Mouse (Mus musculus): ENCODE data around the gene Fam166a. TPM values are rescaled to one million over a fixed set of nuclear protein-coding genes. Genes with fewer than 3 reads are reported as not detected.
A peak's percentile ranks its signal among the peaks of the same experiment; 100 is the strongest.
"Not testable (repeated sequence)": the region's sequence is repeated elsewhere in the genome, so short reads cannot be mapped to it uniquely, and the experiment has no call there.

Gene Fam166a
- polyA plus RNA-seq, 1 experiment from 2014 or later, result 0.70 TPM

DNA sequence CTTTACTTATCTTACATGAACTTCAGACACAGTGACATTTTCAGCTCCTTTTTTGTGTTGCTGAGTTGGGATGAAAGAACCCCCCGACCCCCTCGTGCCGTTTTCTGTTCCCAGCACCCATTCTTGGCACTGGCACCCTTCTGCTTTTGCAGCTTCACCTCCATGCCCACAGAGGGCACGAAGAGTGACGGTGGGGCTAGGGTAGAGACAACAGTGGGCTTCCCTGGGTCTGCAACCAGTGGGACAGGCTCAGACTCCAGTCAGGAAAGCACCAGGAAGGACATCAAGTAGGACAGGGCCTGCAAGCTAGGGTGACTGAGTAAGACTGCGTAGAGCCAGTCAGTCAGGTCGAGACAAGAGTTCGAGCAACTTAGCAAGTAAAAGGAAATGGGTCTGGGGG lies 21.8 kb downstream of the Fam166a start:
- Histone ChIP-seq H3K4me1 (replicated peaks) (peaks cover 37% of the 10 kb centered on the region), H3K27me3 (peaks cover 4% of the 10 kb centered on the region; the same call in 1 of the 2 replicates), H3K9me3 (no peaks in the 10 kb centered on the region), H3K9ac (no peak overlapping the region), H3K27ac (replicated peaks) (peak overlapping the region; percentile 72), H3K36me3 (no peaks in the 10 kb centered on the region; the same call in 1 of the 2 replicates), H3K4me2 (peak overlapping the region; percentile 92), H3K4me3 (peak overlapping the region; percentile 61)
- 54% methylated on average over 8 of the region's 8 CpGs for WGBS
- peak; percentile 23 for ATAC-seq (ENCODE audit: low FRiP score, low read depth)

DNA sequence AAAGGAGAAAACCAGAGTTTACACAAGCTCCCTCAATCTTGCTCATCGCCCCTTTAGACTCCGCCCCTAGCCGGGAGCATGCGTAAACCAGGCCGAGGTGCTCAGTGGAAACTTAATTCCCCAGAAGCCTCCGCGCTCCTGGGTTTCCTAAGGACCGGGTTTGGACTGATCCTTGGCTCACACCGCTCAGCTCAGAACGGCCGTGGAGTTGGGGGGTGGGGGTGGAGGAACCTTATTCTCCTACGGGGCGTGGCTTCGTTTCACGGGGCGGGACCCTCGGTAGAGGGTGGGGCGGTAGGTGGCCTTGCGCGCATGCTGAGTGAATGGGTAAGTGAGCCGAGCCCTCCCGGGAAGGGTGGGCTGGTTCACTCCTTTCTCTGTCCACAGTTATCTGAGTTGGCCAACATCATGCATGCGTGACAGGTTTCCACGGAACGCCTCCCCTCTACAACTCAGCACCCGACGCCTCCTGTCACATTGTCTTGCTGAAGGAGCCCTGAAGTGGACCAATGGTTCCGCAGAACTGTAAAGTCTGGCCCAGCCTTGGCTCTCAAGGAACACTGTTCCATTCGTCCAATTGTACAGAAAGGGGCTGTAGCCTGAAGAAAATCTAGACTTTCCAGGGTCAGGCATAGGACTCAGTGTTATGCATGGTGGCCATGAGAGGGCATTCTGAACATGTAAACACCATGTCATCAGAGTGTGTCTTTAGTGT lies 22.3 kb downstream of the Fam166a start:
- no peaks in the 10 kb centered on the region for H3K9me3 ChIP-seq
- no peaks in the 10 kb centered on the region; the same call in 1 of the 2 replicates for H3K36me3 ChIP-seq
- ATAC-seq (ENCODE audit: low FRiP score, low read depth), result peak; percentile 83

DNA sequence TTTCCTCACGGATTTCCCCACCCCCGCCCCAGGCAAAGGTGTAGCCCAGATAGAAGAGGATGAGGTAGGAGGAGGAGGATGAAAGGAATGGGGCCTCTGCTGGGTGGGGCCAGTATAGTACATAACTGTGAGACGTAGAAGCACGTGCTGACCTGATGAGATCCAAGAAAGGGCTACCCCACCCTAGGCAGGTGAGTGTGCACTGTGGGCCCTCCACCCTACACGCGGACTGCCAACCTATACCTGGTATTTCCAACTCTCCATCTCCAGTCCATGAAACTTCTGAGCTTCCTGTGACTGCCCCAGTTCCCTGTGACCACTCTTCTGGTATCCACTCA lies 22.9 kb downstream of the Fam166a start:
- peaks cover 37% of the 10 kb centered on the region for H3K4me1 ChIP-seq (replicated peaks)
- ATAC-seq (ENCODE audit: low FRiP score, low read depth), result peak; percentile 32
- peak overlapping the region; percentile 61 for H3K4me3 ChIP-seq
- no peaks in the 10 kb centered on the region for H3K9me3 ChIP-seq
- H3K9ac ChIP-seq, result peak overlapping the region; percentile 81
- H3K36me3 ChIP-seq, result no peaks in the 10 kb centered on the region; the same call in 1 of the 2 replicates
- peak overlapping the region; percentile 72 for H3K27ac ChIP-seq (replicated peaks)
- 12% methylated on average over 6 of the region's 6 CpGs for WGBS
- H3K27me3 ChIP-seq, result peaks cover 4% of the 10 kb centered on the region; the same call in 1 of the 2 replicates
- peak overlapping the region; percentile 92 for H3K4me2 ChIP-seq

More for the DNA sequence above, 22.3 kb downstream of the Fam166a start:
- H3K4me3 ChIP-seq, result peak overlapping the region; percentile 61
- H3K4me2 ChIP-seq, result peak overlapping the region; percentile 92
- H3K27me3 ChIP-seq, result peaks cover 4% of the 10 kb centered on the region; the same call in 1 of the 2 replicates
- WGBS, result 1% methylated on average over 29 of the region's 29 CpGs
- H3K27ac ChIP-seq (replicated peaks), result peak overlapping the region; percentile 72
- H3K9ac ChIP-seq, result peak overlapping the region; percentile 24
- peaks cover 37% of the 10 kb centered on the region for H3K4me1 ChIP-seq (replicated peaks)

DNA sequence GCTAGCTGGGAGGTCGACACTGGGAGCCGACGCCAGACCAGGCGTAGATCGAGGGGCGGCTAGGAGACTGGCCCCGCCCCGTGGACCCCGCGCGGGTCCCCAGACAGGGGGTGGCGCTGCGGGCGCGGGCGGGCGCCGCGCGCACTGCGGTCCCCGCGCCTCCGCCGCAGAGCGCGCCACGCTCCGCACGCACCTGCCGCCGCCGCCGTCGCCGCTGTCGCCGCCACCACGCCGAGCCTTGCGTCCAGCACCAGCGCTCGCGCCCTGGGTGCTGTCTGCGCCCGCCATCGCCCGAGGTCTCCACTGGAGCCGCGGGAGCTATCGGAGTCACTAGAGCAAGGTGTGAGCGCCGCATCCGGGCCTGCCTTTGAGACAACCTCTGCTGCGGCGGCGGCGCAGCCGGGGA lies 23.6 kb downstream of the Fam166a start, which contains the start of the genes Rnf208 and Cysrt1:
Gene Rnf208, plus strand, starts transcription at position 155 of the 406 bp plus-strand sequence.
Gene Cysrt1, minus strand, starts transcription at position 352 of the 406 bp plus-strand sequence.
- peak within 1 kb of the TSS; percentile 72 for H3K27ac ChIP-seq (replicated peaks)
- H3K9ac ChIP-seq, result peak within 1 kb of the TSS; percentile 81
- 0% methylated on average over 40 of the region's 59 CpGs for WGBS
- no peaks in the 10 kb centered on the region for H3K9me3 ChIP-seq
- peak; percentile 65 for ATAC-seq (ENCODE audit: low FRiP score, low read depth)
- H3K36me3 ChIP-seq, result no peaks in the 10 kb centered on the region; the same call in 1 of the 2 replicates
- peak within 1 kb of the TSS; percentile 61 for H3K4me3 ChIP-seq
- H3K4me2 ChIP-seq, result peak within 1 kb of the TSS; percentile 92
- H3K27me3 ChIP-seq, result peaks cover 4% of the 10 kb centered on the region; the same call in 1 of the 2 replicates
- peaks cover 37% of the 10 kb centered on the region for H3K4me1 ChIP-seq (replicated peaks)

DNA sequence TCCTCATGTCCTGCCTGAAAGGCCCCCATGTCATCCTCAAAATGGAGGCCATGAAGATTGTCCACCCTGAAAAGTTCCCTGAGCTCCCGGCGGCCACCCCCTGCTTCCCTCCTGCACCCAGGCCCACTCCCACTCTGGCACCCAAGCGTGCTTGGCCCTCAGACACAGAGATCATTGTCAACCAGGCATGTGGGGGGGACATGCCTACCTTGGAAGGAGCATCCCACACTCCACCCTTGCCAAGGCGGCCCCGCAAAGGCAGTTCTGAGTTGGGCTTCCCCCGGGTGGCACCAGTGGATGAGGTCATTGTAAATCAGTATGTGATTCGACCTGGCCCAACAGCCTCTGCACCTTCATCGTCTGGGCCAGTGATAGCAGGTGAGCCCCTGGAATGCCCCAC lies 24.8 kb downstream of the Fam166a start:
- Histone ChIP-seq H3K9ac (peak overlapping the region; percentile 81), H3K36me3 (no peaks in the 10 kb centered on the region; the same call in 1 of the 2 replicates), H3K27ac (replicated peaks) (no peak overlapping the region), H3K4me3 (peak overlapping the region; percentile 61), H3K9me3 (no peaks in the 10 kb centered on the region), H3K4me1 (replicated peaks) (peaks cover 37% of the 10 kb centered on the region), H3K27me3 (no peaks in the 10 kb centered on the region), H3K4me2 (peak overlapping the region; percentile 92)
- no peak for ATAC-seq (ENCODE audit: low FRiP score, low read depth)
- 83% methylated on average over 8 of the region's 8 CpGs for WGBS

DNA sequence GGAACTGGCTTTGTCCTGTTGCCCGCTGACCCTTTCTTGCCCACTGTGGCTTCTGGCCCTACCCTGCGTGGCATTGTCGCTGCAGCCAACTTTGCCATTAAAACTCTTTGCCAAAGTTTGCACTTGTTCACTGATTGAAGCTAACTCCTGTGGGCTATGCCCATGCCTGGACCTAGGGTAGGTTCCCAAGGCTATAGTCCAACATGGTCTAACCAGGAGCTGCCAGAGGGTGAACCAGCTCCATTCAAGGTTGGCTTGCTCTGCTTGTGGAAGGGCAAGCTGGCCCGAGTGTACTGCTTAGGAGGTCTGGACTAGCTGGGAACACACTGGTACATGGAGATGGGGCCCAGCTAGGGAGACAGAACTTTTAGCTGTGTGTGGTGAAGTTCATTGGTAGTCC lies 25.6 kb downstream of the Fam166a start:
- Histone ChIP-seq H3K4me1 (replicated peaks) (peaks cover 37% of the 10 kb centered on the region), H3K27ac (replicated peaks) (no peak overlapping the region), H3K9ac (no peak overlapping the region), H3K9me3 (no peaks in the 10 kb centered on the region), H3K36me3 (no peaks in the 10 kb centered on the region; the same call in 1 of the 2 replicates), H3K4me3 (no peak overlapping the region), H3K4me2 (0 out of 2 replicates have a peak overlapping the region, but pooled peaks have one; percentile 92), H3K27me3 (no peaks in the 10 kb centered on the region)
- 90% methylated on average over 4 of the region's 4 CpGs for WGBS
- no peak for ATAC-seq (ENCODE audit: low FRiP score, low read depth)

DNA sequence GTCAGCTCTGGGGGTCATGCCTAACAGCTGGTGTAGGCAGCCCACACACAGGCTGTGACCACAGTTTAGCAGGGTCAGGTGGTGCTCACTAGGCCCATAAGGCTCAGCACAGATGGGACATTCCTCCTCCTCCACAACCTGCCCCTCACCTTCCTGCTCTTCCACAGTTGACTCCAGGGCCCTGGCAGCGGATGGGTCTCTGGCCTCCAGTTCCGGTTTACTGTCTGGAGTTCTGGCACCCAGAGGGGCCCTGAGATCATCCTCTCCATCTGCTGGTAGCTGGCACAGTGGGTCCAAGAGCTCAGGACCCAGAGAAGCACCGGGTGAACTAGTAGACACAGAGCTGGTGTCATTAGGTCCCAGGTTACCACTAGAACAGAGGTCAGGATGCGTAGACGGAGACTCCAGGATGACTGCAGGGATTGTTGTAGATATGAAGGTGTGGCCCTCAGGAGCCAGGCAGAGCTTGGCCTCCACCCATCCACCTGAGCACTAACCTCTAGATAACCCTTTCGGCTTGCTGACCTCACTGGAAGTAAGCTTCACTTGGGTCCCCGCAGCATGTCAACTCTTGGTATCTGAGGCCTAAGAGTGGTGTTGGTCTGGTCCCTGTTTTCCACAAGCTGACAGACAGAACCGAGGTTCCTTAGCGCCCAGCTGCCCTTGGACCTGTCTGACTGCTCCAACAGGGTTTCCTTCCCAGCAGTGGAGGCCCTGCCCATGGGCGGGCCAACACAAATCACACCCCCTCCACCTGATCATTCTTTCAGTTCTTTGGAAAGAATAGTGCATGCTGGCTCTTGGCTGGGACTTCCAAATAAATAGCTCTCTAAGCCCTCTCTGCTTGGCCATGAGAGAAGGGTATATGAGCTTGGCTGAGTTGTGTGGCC lies 27.9 kb downstream of the Fam166a start, which contains the start of gene AL732309.1:
Gene AL732309.1, minus strand, starts transcription at position 681 of the 890 bp plus-strand sequence.
- peaks cover 8% of the 10 kb centered on the region; the same call in 1 of the 2 replicates for H3K36me3 ChIP-seq
- no peak for ATAC-seq (ENCODE audit: low FRiP score, low read depth)
- 92% methylated on average over 10 of the region's 10 CpGs for WGBS
- no peak within 1 kb of the TSS for H3K27ac ChIP-seq (replicated peaks)
- H3K4me1 ChIP-seq (replicated peaks), result peaks cover 24% of the 10 kb centered on the region
- no peak within 1 kb of the TSS for H3K4me3 ChIP-seq
- H3K4me2 ChIP-seq, result no peak within 1 kb of the TSS
- H3K27me3 ChIP-seq, result no peaks in the 10 kb centered on the region
- no peaks in the 10 kb centered on the region for H3K9me3 ChIP-seq
- no peak within 1 kb of the TSS for H3K9ac ChIP-seq

DNA sequence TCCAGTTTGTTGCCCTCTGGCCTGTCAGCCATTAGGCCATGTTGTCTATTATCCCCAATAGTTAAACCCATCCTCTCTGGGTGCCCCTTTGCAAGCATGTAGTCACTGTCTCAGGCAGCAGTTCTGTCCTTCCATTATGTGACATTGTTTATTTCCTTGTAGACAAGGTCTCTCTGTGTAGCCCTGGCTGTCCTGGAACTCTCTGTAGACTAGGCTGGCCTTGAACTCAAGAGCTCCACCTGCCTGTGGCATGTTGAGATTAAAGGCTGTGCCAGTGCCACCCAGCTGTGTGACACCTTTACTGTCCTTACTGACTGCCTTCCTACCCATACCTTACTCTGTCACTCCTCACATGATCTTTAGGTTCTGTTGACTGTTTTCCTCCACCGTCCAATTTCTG lies 33.8 kb downstream of the Fam166a start:
- WGBS, result 93% methylated on average over 1 of the region's 1 CpGs
- 0 out of 2 replicates have a peak, but pooled peaks cover 10% of the 10 kb centered on the region for H3K36me3 ChIP-seq
- H3K4me2 ChIP-seq, result no peak overlapping the region

DNA sequence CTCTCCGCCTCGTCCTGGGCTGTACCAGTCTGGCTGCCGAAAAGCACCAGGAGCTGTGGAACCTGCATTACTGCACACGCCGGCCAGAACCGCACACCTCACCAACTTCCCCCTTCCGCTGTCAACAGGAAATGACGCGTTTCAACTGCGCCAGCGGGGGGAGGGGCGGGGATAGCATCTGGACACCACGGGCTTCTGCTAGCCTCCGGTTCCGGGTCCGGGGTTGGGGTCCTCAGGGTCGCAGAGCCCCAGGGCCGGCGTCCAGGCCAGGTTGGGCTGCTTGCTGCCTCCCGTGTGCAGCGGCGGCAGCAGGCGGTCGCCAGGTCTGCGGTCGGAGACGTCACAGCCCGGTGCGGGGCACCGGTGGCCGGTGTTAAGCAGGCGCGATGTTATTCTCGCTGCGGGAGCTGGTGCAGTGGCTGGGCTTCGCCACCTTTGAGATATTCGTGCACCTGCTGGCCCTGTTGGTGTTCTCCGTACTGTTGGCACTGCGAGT lies 36.8 kb downstream of the Fam166a start, which contains the start of gene Tmem203:
Gene Tmem203, plus strand, starts transcription at position 156 of the 496 bp plus-strand sequence.
- ATAC-seq (ENCODE audit: low FRiP score, low read depth), result peak; percentile 94
- WGBS, result under 1% methylated on average over 39 of the region's 39 CpGs

More for the DNA sequence above, 33.8 kb downstream of the Fam166a start:
- Histone ChIP-seq H3K4me3 (no peak overlapping the region), H3K27ac (replicated peaks) (no peak overlapping the region), H3K9ac (no peak overlapping the region), H3K4me1 (replicated peaks) (peaks cover 20% of the 10 kb centered on the region), H3K9me3 (no peaks in the 10 kb centered on the region), H3K27me3 (no peaks in the 10 kb centered on the region)
- ATAC-seq (ENCODE audit: low FRiP score, low read depth), result no peak

DNA sequence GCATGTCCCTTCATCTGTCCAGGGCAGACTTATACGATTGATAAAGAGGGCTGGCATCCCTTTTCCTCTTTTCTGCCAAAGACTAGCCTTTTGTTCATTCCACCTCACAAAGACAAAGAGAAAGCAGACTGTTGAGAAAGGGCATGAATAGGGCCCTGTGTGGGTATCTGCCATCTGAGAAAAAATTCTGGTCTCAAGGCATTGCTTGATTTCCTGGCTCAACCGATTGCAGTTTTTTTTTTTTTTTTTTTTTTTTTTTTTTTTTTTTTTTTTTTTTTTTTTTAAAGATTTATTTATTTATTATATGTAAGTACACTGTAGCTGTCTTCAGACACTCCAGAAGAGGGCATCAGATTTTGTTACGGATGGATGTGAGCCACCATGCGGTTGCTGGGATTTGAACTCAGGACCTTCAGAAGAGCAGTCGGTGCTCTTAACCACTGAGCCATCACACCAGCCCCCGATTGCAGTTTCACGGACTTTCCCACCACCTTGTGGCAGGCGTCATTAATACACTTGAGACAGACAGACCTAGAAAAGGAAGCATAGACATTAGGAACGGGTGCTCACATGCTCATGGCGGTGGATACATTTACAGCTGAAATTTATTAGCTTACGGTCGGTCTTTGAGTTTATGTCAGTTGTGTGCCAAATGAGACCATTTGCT lies 38.0 kb downstream of the Fam166a start:
- H3K4me2 ChIP-seq, result peak overlapping the region; percentile 93

More for the DNA sequence above, 36.8 kb downstream of the Fam166a start, which contains the start of gene Tmem203:
- Histone ChIP-seq H3K27ac (replicated peaks) (peak within 1 kb of the TSS; percentile 78), H3K9me3 (no peaks in the 10 kb centered on the region), H3K4me3 (peak within 1 kb of the TSS; percentile 81), H3K9ac (peak within 1 kb of the TSS; percentile 83), H3K4me1 (replicated peaks) (peaks cover 26% of the 10 kb centered on the region), H3K4me2 (peak within 1 kb of the TSS; percentile 93), H3K27me3 (no peaks in the 10 kb centered on the region), H3K36me3 (0 out of 2 replicates have a peak, but pooled peaks cover 7% of the 10 kb centered on the region)

DNA sequence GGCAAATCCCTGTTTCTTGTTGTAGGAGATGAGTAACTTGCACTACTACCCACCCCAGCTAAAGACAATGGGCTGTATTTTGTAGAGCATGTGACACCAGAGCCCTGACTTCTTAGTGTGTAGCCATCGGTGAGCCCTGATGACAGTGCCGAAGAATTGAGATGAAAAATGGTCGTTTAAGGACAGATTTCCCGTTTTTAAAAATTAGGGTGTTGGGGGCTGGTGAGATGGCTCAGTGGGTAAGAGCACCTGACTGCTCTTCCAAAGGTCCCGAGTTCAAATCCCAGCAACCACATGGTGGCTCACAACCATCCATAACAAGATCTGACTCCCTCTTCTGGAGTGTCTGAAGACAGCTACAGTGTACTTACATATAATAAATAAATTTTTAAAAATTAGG lies 38.7 kb downstream of the Fam166a start:
- not testable (repeated sequence) for ATAC-seq (ENCODE audit: low FRiP score, low read depth); H3K9ac ChIP-seq; H3K27ac ChIP-seq (replicated peaks); H3K27me3 ChIP-seq; H3K4me3 ChIP-seq; H3K9me3 ChIP-seq; H3K4me2 ChIP-seq; H3K36me3 ChIP-seq
- peaks cover 26% of the 10 kb centered on the region for H3K4me1 ChIP-seq (replicated peaks)
- 92% methylated on average over 5 of the region's 5 CpGs for WGBS

More for the DNA sequence above, 38.0 kb downstream of the Fam166a start:
- H3K9ac ChIP-seq, result peak overlapping the region; percentile 83
- WGBS, result 59% methylated on average over 12 of the region's 12 CpGs
- H3K27me3 ChIP-seq; H3K27ac ChIP-seq (replicated peaks); H3K36me3 ChIP-seq; H3K9me3 ChIP-seq; ATAC-seq (ENCODE audit: low FRiP score, low read depth): not testable (repeated sequence)
- peak overlapping the region; percentile 81 for H3K4me3 ChIP-seq
- H3K4me1 ChIP-seq (replicated peaks), result peaks cover 26% of the 10 kb centered on the region
